Mouse (Mus musculus): Measurements from ENCODE around the gene Rb1.

Rb1 gene

DNA sequence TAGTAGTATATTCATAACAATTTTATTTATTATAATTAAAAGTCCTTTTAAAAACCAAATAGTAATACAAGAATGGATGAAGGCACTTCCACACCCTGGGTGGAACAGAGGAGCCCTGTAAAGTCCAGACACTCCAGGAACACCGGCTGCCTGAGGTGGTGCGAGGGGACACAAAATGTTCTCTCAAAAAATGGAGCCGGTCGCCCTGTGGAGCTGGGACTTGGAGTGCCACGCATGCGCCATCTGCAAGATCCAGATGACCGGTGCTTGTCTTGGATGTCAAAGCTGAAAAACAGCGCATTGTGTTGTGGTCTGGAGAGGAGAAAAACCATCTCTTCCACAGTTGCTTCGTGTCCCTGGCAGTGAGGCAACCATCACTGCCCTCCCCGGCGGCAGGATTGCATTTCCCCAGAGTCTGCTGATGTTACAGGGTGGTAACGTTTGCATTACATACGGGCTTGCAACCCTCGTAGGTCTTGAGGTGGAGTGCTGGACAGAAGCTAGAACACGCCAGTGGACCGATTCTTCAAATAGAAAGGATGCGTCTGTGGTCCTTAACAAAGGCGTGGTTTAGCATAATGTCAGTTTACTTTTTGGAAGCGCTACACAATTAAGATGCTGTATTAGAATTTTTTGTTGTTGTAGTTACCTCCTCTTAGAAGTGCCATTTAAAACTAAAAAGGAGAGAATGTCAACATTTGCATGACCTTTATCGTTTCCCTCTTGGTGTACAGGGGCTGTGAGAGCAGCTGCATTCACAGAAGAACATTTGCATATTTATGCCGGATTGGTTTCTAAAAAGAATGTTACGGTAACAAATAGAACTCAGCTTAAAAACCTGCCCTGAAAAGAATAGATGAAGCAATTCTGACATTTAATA, 9.5 kb upstream of the Rb1 start:
- DNase-seq: no peak

DNA sequence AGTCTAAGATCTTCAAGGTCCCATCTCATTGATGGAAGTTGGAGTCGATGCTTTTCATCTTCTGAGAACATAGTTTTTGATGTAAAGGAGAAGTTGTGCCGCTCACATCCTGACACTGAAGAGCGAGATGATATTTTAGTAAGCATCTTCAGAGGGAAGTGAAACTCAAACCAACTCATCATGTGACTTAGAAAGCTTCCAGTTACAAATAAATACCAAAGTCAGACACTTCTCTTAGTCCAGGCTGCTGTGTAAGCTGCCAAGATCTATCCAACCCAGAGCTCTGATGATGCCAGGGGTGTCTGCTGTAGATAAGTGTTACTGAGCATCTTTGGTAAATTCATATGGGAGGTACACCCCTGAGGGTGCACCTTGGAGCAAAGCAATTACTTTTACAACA, 8.3 kb upstream of the Rb1 start:
- no peak for DNase-seq

DNA sequence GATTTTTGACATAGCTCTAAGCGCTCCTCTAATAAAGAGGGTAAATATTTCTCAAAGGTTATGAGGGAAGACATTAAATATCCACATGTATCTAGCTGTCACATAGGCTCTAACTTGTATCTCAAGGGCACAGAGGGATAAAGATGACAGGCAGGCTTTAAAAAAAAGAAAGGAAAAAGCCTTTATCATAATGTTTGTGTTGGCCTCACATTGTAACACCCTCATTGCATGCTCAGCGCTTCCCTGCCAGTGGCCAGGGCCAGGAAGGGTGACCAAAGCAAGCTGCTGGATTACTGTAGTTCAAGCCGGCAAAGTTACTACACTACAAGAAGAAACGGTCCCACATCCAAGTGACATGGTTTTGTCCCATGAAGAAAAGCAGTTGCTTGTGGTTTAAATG, 5.8 kb upstream of the Rb1 start:
- no peak for DNase-seq

DNA sequence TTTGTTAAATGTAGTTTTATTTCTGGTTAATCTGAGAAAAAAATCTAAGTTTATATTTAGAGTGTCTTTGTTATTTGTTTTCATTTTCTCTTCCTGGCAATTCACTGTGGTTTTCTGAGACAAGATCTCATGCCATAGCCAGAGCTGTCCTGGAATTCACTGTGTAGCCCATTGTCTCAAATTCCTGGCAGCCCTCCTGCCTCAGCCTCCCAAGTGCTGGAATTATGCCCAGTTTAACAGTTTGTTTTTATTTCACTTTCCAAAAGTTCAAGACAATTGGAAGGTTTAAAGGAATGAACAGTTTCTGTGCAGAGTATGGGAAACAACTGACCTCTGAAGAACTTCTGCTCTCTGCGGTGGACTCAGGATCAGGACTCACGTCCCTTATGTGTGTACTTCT, 4.2 kb upstream of the Rb1 start:
- DNase-seq: no peak

DNA sequence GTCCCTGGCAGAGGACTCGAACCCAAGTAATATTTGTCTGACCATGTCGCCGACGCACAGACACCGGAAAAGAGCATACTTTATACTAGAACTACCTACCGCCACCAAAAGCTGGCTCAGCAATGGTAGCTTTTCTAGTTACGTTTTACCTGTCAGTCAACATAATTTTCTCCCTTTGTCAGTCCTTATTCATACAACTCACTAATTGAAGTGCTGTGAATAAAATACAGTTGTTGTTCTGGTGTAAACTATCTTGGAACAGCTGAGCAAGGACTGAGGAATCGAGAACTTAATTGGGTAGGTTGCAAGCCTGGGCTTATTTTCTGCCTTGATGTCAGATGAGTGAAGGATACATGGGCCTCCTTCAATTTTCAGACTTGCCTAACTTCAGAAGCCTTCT, 889 bp upstream of the Rb1 start:
- DNase-seq: no peak

DNA sequence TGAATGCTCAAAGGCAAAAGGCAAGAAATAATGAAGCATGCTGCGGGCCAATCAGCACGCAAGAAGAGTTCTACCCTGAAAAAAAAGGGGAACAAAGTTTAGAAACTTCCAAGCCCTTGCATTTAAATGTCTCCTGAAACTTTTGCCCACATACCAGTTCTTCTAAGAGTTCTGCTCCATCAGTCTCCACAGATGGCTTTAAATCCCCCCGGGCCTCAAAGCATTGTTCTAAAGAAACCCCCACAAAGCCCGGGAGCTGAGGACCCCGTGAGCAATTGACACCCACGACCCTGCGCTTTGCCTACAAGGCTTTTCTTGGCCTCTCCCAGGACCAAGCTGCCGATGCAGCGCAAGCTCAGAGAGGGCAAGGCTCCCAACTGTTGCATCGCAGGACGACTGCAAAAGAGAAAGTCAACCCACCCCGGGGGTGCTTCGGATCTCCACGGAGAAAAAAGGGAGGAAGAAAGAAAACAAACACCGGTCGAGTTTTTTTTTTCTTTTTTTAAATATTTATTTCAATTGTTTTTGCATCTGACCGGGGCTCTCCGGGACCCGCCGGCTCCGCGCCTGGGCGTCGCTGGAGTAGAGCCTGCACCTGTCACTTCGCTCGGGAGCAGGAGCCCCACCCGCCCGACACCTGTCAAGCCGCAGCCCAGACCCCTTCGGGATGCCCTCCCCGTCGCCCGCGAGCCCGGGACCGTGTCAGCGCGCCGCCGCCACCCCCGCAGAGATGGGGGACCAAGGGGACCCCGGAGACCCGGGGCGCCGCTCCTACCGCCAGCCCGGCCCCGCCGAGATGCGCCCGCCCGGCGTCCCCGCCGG, 777 bp downstream of the Rb1 start:
- peak; percentile 75 for DNase-seq

DNA sequence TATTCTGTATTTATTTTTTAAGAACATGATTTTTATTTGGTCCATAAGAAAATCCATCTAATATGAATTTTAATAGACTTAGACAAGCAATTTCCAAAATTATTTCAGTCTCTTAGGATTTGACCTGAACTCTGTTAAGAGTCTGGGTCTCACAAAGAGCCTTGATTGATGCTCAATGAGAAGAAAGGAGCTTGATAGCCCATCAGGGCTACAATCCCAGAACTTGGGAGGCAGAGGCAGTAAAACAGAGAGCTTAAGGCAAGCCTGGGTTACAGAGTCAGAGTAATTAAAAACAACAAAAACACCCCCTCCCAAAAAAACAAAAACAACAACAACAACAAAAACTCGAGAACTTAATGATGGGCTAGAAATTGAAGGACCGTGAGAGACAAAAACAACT, 1.7 kb downstream of the Rb1 start:
- no peak for DNase-seq

DNA sequence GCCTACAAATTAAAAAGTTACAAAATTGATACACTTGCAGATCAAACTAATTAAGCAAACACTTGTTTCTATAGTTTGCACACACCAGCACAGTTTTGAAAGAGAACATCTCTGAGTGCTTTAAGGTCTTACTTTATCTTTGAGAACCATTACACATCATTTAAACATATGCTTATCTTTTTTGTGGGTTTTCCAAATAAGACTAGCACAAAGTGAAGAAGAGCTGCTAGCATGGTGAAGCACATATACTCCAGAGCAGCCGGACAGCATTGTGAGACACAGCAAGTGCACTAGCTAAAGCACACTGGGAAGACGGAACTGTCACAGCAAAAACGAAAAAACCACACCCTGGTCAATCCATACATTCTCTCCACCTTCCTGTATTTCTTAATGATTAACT, 3.5 kb downstream of the Rb1 start:
- no peak for DNase-seq

DNA sequence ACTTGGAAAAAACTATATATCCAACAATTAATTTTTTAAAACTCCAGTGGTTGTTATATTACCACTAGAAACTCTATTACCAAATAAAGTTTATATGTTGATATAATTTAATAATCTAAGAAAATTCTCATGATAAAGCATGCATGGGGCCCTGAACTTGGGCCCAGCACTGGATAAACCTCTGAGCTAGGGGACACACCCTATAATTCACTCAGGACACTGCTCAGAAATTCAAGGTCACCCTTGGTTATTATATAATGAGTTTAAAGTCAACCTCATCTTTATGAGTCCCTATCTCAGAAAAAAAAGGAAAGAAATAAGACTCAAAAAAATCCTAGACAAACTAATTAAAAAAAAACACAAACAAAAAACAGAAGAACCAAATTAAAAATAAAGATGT, 8.7 kb downstream of the Rb1 start:
- DNase-seq: no peak

DNA sequence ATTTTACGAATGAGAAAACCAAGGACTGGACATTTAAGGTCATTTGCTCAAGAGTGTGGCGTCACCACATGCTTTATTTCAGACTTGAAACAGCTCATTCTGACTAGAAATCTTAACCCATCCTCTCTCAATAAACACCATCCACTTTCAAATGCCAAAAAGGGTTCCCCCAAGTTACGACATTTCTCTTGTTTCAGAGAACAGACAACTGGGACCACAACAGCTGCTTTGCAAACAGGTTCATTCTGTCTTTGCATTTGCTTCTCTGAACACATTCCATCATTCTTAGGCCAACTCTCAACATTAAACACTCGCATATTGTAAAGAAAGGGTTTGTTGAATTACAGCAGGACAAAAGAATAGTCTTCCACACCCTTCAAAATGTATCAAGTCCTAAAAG, 11.8 kb downstream of the Rb1 start:
- no peak for DNase-seq

DNA sequence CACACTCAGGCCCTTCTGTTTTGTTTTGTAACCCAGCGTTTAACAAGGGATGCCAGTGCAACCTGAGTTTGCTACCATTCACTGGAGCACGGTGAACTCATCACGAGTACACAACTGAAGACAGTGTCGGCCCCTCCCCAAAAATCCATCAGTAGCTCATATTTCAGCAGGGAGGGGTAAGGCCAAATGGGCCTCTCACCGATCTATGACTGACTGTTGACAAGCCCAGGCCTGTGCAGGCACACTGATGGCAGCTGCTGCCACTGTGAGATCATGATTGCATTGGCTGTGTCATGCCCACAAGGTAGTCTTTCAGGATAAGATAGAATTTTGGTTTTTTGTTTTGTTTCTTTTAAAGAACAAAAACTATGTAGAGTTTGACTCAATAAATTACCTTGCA, 12.2 kb downstream of the Rb1 start:
- DNase-seq: no peak

DNA sequence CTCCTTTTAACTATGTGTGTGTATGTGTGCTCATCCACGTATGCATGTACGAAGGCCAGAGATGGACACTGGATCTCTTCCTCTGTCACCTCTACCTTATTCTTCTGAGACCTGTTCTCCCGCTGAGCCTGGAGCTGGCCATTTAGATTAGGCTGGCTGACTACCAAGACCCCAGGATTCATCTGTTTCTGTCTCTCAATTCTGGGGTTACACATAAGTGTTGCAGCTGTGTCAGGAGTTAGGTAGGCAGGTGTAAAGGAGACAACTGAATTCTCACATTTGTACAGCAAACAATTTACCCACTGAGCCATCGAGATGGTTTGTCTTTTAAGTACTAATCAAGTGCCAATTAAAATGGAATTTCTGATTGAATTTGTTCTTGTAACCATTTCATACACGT, 12.7 kb downstream of the Rb1 start:
- DNase-seq: no peak

DNA sequence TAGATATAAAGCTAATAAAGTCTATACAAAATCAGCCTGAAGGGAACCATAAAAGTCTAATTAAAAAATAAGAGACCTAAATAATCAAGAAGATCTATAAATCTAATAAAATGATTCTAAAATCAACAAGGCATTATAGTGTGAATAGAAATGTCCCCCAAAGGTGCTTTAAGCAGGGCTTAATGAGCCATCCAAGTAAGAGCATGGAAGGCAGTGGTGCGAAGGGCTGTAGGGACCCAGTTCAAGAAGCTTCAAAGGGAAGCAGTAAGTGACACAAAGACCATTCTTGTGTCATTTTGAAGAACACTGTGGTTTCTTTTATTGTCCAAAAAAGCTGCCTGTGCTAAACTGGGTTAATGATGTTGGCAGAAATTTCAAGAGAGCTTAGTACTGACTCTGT, 18.1 kb downstream of the Rb1 start:
- DNase-seq: no peak

DNA sequence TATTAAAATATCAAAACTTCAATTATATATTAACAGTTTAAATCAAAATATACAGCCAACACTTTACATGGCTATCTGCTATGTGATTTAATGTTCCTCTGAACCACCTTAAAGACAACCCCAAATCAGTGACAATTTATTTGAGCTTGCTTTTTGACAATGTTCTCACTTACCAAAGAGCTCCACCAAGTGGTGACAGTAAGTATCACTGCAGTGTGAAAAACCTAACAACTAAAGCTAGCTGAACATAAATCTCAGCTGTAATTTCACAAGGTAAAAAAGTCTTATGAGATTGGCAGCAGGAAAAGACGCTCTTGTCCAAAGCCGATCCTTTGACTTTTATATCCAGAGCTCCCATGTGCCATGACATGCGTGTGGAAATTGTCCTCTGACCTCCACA, 22.4 kb downstream of the Rb1 start:
- DNase-seq: peak in 1 of 2 experiments; percentile 71

DNA sequence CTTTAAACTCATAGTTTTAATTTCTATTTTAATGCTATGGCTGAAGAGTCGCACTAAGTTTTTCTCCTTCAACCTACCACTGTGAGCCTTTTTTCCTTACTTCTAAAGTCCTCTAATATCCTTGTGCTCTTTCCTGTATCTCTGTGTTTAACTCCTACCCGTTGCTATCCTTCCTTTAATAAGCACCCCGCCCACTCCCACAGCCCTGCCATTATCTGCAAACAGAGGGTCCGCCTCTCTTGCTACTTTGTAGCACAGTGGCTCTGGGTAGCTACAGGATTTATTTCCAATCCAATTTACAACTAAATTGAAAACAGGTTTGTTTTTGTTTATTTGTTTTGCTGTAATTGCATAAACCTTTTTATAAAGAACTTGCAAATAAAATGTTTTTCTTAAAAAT, 23.8 kb downstream of the Rb1 start:
- DNase-seq: no peak

DNA sequence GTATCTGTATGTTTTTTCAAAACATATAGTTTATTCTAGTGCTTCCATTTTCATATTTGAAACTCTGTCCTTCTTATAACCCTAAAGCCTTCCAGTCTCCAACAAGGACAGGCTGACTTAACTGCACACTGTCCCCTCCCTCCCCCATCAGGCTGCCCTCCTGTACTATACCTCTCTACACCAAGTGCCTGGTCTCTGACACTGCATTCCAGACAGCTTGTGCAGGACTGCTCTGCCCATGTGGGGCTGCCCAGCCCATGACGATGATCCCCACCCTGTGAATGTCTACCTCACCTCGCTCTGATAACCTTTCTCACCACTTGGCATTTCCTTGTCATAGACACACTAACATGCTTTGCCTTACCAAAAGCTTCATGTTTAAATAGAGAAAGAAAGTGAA, 30.1 kb downstream of the Rb1 start:
- DNase-seq: no peak

DNA sequence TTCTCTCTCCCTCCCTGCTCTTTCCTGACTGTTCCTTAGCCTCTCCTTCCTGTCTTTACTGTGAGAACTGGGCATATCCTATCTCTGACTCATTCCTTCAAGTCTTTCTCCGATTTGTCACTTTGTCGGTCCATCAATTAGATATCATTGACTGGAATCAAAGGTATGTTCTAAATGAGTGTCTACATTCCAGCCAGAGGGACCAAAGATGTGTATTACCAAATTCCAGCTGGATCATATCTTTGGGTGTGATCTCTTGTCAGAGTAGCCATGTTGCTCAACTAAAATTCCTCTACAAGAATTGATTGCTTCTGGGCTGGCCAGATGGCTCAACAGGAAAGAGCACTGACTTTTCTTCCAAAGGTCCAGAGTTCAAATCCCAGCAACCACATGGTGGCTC, 32.0 kb downstream of the Rb1 start:
- DNase-seq: no peak

DNA sequence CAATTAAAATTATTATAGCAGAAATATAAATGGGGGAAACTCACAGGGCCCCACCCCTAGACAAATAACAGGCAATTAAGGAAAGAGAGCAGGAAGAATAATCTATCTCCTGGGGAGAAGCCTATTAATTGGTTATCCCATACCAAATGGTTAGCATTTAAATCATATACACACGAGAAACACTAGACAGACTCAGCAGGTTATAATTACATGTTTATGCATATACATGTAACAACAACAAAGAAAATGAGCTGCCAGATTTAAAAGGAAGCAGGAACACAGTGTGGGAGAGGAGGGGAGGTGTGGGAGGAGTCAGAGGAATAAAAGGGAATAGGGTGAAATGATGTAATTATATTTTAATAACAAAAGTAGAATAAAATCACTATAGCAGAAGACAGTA, 33.2 kb downstream of the Rb1 start:
- DNase-seq: no peak

DNA sequence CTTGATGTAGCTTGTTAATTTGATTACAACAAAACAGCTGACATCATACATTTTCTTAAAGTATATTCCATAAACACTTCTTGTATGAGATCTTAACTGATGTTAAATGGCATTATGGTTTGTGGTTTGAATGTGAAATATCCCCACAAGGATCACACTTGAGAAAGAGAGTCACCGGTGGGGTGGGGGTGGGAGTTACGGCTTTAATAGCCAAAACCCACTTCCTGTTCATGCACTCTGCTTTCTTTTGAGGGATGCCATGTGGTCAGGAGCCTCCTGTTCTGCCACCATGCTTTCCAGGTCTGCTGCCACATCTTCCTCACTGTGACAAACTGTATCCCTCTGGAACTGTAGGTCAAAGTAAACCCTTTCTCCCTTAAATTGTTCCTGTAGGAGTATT, 35.7 kb downstream of the Rb1 start:
- DNase-seq: no peak

DNA sequence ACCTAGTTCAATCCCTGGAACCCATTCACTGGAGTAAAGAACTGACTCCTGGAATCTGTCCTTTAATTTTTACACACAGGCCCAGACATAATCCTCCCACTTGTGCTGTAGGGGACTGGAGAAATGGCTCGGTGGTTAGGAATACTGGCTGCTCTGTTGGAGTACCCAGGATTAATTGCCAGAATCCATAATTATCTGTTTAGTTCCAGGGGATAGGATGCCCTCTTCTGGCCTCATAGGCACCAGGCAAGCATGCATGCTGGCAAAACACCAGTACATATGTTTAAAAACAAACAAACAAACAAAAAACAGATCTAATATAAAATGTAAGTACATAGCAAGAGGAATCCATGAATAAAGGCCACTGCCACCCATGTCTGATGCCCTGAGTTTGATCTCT, 44.6 kb downstream of the Rb1 start:
- peak; percentile 13 to 34 for DNase-seq

DNA sequence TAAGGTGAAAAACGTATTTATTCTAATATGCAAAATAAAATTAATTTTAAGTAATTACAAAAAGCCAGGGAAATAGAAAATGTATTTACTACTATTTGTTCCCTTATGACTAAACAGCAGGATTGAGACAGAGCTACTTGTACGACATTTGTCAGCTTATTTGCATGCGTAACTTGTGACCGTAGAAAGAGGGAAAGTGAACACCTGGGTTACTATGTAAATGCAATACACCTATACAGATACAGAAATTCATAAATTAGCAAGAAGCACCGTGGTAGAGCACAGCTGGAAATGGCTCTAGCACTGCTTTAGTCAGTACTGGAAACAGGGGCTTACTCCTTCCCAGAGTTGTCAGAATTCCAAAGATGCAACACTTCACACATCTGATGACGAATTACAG, 46.5 kb downstream of the Rb1 start:
- no peak for DNase-seq

DNA sequence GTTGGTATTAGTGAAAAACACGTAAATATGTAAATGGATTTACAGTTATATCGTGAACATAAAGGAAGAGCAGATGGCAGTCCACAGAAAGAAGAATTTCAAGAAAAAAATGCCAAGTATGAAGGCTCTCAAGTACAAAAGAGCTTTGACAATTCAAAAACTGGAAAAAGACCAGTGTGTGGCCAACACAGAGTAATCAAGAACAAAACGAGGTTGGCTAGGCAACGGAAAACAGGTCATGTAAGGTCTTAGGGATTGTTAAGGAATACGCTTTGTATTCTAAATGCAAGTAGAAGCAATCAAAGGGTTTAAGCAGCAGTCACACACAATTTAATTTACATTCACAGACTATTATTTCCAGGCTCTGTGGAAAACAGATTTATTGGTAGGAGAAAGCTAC, 53.8 kb downstream of the Rb1 start:
- no peak for DNase-seq

DNA sequence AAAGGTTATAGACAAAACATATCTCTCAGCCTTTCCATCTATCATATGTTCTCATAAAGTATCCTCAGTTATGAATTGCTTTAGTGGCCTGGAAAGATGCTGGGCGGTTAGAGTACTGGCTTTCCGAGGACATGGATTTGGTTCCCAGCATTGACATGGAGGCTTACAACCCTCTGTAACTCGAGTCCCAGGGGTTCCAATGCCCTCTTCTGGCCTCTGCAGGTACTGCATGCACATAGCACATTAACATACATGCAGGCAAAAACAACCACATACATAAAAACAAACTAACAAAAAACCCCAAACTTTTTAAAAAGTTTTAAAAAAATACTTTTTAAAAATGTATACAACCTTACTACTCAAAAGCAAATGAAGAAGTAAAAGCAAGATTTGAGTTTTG, 59.5 kb downstream of the Rb1 start:
- DNase-seq: peak in 1 of 2 experiments; percentile 12

DNA sequence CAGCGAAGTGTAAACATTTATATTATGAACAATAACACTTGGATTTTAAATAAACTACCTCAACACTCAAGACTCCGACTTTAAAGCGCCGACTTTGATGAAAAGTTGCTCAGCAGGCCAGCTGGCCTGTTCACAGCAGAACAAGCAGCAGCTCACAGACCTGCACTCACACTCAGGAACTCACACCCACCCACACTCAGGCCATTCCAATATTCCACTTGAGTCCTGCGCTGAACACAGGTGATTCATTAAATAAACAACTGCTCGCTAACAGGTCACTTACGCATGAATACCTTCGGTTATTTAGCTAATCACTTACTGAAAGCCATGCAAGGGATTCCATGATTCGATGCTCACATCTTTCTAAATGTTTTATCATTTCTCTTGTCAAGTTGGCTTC, 63.4 kb downstream of the Rb1 start:
- DNase-seq: no peak

Measured in cerebellum, postnatal 25 days (tissue).